Mouse (Mus musculus) heart, postnatal 0 days (tissue): ENCODE results near the gene Olfr1511. TPM values are rescaled to one million over a fixed set of nuclear protein-coding genes. Genes with fewer than 3 reads are reported as not detected.
"Not testable (repeated sequence)": the region's sequence is repeated elsewhere in the genome, so short reads cannot be mapped to it uniquely, and the experiment has no call there.

Experiments
- ATAC-seq: fragments of 200-750 bp; cut with Nextera tagmentation; 2 replicates; pipeline ENCODE4 v1.8.0; 2017; ENCODE audit warnings: low read depth, moderate number of reproducible peaks, moderate library complexity; ENCODE audit not compliant: insufficient read depth
- DNase-seq: peaks from one replicate; pipeline ENCODE4 v3.0.0-alpha.2; 2016; ENCODE audit warnings: low spot score
- H3K27ac ChIP-seq: fragments of 300-500 bp; sonication (generic); 2 replicates; pipeline ENCODE4 v1.5.1; 2014; ENCODE audit warnings: low read depth, mild to moderate bottlenecking
- H3K27me3 ChIP-seq: fragments of 300-500 bp; sonication (generic); 2 replicates; pipeline ENCODE4 v1.6.1; 2014; ENCODE audit warnings: low read length, mixed read lengths; ENCODE audit not compliant: control insufficient read depth, insufficient read depth
- H3K36me3 ChIP-seq: fragments of 300-500 bp; sonication (generic); replicated peaks from 2 replicates; pipeline ENCODE4 v1.6.1; 2014; ENCODE audit warnings: low read length, mixed read lengths; ENCODE audit not compliant: control insufficient read depth, insufficient read depth
- H3K4me1 ChIP-seq: fragments of 300-500 bp; sonication (generic); 2 replicates; pipeline ENCODE4 v1.6.1; 2014; ENCODE audit warnings: antibody characterized with exemption; ENCODE audit not compliant: control insufficient read depth, insufficient read depth
- H3K4me2 ChIP-seq: fragments of 300-500 bp; sonication (generic); 2 replicates; pipeline ENCODE4 v1.6.1; 2014; ENCODE audit warnings: low read depth, mild to moderate bottlenecking, low read length, moderate library complexity
- H3K4me3 ChIP-seq: fragments of 300-500 bp; sonication (generic); 2 replicates; pipeline ENCODE4 v1.5.1; 2014; ENCODE audit warnings: low read depth, low read length
- H3K9ac ChIP-seq: fragments of 300-500 bp; sonication (generic); replicated peaks from 2 replicates; pipeline ENCODE4 v1.6.1; 2014; ENCODE audit warnings: low read depth, low read length, mixed read lengths
- H3K9me3 ChIP-seq: fragments of 300-500 bp; sonication (generic); replicated peaks from 2 replicates; pipeline ENCODE4 v1.6.1; 2016; ENCODE audit warnings: low read length; ENCODE audit not compliant: control insufficient read depth
- CTCF ChIP-seq: IDR thresholded peaks from 2 replicates; pipeline ENCODE4 v1.5.1; 2016; ENCODE audit warnings: antibody characterized with exemption, control low read depth, low read depth
- EP300 ChIP-seq: IDR thresholded peaks from 2 replicates; pipeline ENCODE4 v1.6.1; 2016; ENCODE audit warnings: antibody characterized with exemption, low read depth
- WGBS: fragments of 180-500 bp; shearing (Covaris S2); extraction: QIAGEN DNeasy Blood & Tissue Kit; methylation state at CpG from one replicate; pipeline ENCODE4 v1.1.7; 2014; 5-methylcytosine and 5-hydroxymethylcytosine counted together
- polyA plus RNA-seq: library from polyadenylated mRNA; unstranded; fragments of >200 nt; fragmentation: Nextera tagmentation; extraction: Ambion mirVana; gene quantifications from 2 replicates; pipeline ENCODE4 v1.2.1, GENCODE M21; 2015
- total RNA-seq: library from RNA; depleted of rRNA; stranded (reverse); fragments of >200 nt; gene quantifications from 2 replicates; pipeline ENCODE4 v1.2.3, GENCODE M21; 2014; ENCODE audit warnings: low replicate concordance; rRNA removed

Gene Olfr1511
- total RNA-seq (not detected in 2 replicates), polyA plus RNA-seq (not detected in 2 replicates)

GRCm38 (mm10) chr14:52397279-52397678 is at the start of gene Olfr1511:
Gene Olfr1511, minus strand, starts transcription at chr14:52397379.
- no peaks in the 10 kb centered on the region for H3K9me3 ChIP-seq
- ATAC-seq (no peak), DNase-seq (no peak)
- no peak within 1 kb of the TSS for H3K9ac ChIP-seq
- no peak for TF ChIP-seq EP300
- TF ChIP-seq CTCF, result no peak
- H3K4me3 ChIP-seq, result no peak within 1 kb of the TSS
- H3K27me3 ChIP-seq, result no peaks in the 10 kb centered on the region
- no peaks in the 10 kb centered on the region for H3K4me1 ChIP-seq
- H3K36me3 ChIP-seq, result no peaks in the 10 kb centered on the region
- WGBS, result 66% methylated on average over 4 of the region's 4 CpGs
- no peak within 1 kb of the TSS for H3K27ac ChIP-seq
- no peak within 1 kb of the TSS for H3K4me2 ChIP-seq

DNA sequence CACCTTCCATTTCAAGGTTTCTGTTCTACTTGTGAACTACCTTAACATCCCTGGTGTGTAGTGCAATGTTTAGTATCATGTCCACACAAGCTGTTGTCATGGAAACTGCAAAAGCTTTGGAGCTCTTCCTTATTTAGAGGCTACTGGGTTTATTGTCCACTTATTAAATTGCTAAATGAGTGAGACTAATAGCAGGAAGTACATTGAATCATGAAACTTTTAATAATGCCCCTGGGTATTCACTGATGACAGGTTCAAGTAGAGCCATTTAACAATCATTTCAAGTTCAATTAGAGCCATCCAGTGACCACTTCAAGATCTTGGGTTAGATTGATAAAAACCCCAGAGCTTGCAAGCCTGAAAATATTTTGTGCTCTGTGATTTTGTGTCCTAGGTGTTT is 45.5 kb upstream of the Olfr1511 start, which contains the start of gene Olfr1509:
TSS of gene Olfr1509 (plus strand) at position 301 of the 400 bp plus-strand sequence.
- no peaks in the 10 kb centered on the region for H3K9me3 ChIP-seq
- no peak for TF ChIP-seq EP300
- no peak for TF ChIP-seq CTCF
- no peaks in the 10 kb centered on the region for H3K4me1 ChIP-seq
- no peak within 1 kb of the TSS for H3K27ac ChIP-seq
- no peaks in the 10 kb centered on the region for H3K27me3 ChIP-seq
- no peak within 1 kb of the TSS for H3K9ac ChIP-seq
- ATAC-seq, result no peak
- no peak for DNase-seq
- H3K4me2 ChIP-seq, result no peak within 1 kb of the TSS
- H3K4me3 ChIP-seq, result no peak within 1 kb of the TSS
- H3K36me3 ChIP-seq, result no peaks in the 10 kb centered on the region

DNA sequence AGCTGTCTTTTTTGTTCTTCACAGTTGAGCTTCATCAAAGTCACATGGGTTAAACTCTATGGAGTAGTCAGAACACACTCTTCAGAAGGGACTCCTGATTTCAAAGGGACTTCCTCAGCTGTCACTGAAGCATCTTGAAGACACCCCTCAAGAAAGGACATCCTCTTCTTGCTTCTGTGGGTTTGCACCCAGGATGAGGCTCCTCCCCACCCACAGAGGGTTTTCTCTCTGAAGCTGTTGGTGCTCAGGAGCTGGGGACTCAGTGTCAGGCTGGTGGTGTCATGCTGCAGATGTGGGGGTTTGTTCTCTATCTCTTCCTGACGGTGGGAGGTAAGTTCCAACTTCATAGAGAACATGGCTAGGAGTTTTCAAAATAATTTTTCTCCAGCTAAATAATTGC is 30.5 kb upstream of the Olfr1511 start:
- TF ChIP-seq EP300 (no peak), CTCF (no peak)
- no peaks in the 10 kb centered on the region for H3K4me1 ChIP-seq
- no peak overlapping the region for H3K4me3 ChIP-seq
- H3K9ac ChIP-seq, result no peak overlapping the region
- no peak for ATAC-seq
- WGBS, result 66% methylated on average over 1 of the region's 1 CpGs
- no peaks in the 10 kb centered on the region for H3K27me3 ChIP-seq
- no peak overlapping the region for H3K27ac ChIP-seq
- no peak for DNase-seq
- H3K36me3 ChIP-seq, result no peaks in the 10 kb centered on the region
- H3K4me2 ChIP-seq, result no peak overlapping the region
- no peaks in the 10 kb centered on the region for H3K9me3 ChIP-seq

DNA sequence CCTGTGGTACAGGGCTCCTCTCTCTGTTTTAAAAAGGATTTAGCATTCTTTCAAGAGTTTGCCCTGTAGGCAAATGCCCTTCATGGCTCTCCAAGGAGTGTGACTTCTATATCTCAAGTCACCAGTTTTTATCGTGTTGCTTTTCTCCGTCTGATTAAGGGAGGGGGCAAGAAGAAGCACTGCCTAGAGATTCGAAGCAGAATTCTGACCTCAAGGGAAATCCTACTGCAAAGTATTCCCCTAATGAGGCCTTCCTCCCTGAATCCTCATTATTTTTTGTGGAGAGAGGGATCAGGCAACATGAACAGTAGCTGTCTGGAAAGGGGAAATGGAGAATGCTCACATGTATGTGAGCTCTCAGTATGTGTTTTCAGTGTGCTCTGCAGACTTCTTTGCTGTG is 17.1 kb upstream of the Olfr1511 start, which contains the start of gene Olfr1510:
TSS of gene Olfr1510 (minus strand) at position 101 of the 400 bp plus-strand sequence.
- ATAC-seq (no peak), DNase-seq (no peak)
- Histone ChIP-seq H3K27ac (no peak within 1 kb of the TSS), H3K27me3 (no peaks in the 10 kb centered on the region), H3K4me3 (no peak within 1 kb of the TSS), H3K9ac (no peak within 1 kb of the TSS), H3K9me3 (no peaks in the 10 kb centered on the region), H3K4me2 (no peak within 1 kb of the TSS), H3K36me3 (no peaks in the 10 kb centered on the region), H3K4me1 (no peaks in the 10 kb centered on the region)
- WGBS, result 80% methylated on average over 3 of the region's 3 CpGs
- TF ChIP-seq CTCF (no peak), EP300 (no peak)

DNA sequence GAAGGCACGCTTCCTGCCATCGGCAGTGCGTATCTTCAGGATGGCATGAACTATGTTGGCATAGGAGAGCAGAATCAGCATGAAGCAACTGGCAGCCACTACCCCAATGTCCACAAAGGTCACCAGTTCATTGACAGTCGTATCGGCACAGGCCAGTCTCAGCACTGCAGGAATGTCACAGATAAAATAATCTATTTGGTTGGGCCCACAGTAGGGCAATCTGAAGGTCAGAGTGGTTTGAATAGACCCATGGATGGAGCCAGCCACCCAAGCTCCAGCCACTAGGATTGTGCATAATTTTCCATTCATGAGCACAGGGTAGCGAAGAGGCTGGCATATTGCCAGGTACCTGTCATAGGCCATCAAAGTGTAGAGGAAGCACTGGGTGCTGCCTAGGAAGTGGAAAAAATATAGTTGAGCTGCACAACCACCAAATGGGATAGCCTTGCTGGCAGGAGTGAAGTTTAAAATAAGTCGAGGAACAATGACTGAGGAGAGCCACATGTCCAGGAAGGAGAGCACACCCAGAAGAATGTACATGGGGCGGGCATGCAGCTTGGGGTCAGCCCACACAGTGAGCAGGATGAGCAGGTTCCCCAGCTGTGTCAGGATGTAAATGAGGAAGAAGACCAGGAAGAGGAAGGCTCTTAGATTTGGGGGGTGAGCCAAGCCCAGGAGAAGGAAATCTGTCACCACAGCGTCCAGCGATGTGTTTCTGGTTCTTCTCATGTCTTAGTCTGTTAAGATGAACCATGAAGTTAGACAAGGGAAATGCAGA is 13.2 kb upstream of the Olfr1511 start:
- not testable (repeated sequence) for H3K9me3 ChIP-seq, H3K27ac ChIP-seq, H3K4me2 ChIP-seq, H3K9ac ChIP-seq, H3K27me3 ChIP-seq, H3K36me3 ChIP-seq, H3K4me3 ChIP-seq, DNase-seq, H3K4me1 ChIP-seq
- WGBS, result 39% methylated on average over 7 of the region's 10 CpGs
- ATAC-seq, result peak; percentile 30

DNA sequence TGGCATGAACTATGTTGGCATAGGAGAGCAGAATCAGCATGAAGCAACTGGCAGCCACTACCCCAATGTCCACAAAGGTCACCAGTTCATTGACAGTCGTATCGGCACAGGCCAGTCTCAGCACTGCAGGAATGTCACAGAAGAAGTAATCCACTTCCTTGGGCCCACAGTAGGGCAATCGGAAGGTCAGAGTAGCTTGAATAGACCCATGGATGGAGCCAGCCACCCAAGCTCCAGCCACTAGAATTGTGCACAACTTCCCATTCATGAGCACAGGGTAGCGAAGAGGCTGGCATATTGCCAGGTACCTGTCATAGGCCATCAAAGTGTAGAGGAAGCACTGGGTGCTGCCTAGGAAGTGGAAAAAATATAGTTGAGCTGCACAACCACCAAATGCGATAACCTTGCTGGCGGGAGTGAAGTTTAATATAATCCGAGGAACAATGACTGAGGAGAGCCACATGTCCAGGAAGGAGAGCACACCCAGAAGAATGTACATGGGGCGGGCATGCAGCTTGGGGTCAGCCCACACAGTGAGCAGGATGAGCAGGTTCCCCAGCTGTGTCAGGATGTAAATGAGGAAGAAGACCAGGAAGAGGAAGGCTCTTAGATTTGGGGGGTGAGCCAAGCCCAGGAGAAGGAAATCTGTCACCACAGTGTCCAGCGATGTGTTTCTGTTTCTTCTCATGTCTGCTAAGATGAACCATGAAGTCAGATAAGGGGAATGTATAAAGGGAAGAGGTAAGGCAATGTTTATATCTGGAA is 6.9 kb downstream of the Olfr1511 start:
- 67% methylated on average over 8 of the region's 9 CpGs for WGBS
- DNase-seq, H3K9ac ChIP-seq, H3K27me3 ChIP-seq, H3K4me1 ChIP-seq, H3K9me3 ChIP-seq, H3K27ac ChIP-seq, H3K4me2 ChIP-seq, H3K36me3 ChIP-seq, H3K4me3 ChIP-seq: not testable (repeated sequence)
- peak; percentile 44; the same call in 1 of the 2 replicates for ATAC-seq
